Mouse (Mus musculus) retina, adult 2 months (tissue): ENCODE results near the gene Fam136a.
"Not testable (repeated sequence)": the region's sequence is repeated elsewhere in the genome, so short reads cannot be mapped to it uniquely, and the experiment has no call there.

Experiments used
- DNase-seq: peaks from one replicate; pipeline ENCODE4 v3.0.0-alpha.2; 2012; ENCODE audit warnings: low read depth, low spot score

Fam136a gene

DNA sequence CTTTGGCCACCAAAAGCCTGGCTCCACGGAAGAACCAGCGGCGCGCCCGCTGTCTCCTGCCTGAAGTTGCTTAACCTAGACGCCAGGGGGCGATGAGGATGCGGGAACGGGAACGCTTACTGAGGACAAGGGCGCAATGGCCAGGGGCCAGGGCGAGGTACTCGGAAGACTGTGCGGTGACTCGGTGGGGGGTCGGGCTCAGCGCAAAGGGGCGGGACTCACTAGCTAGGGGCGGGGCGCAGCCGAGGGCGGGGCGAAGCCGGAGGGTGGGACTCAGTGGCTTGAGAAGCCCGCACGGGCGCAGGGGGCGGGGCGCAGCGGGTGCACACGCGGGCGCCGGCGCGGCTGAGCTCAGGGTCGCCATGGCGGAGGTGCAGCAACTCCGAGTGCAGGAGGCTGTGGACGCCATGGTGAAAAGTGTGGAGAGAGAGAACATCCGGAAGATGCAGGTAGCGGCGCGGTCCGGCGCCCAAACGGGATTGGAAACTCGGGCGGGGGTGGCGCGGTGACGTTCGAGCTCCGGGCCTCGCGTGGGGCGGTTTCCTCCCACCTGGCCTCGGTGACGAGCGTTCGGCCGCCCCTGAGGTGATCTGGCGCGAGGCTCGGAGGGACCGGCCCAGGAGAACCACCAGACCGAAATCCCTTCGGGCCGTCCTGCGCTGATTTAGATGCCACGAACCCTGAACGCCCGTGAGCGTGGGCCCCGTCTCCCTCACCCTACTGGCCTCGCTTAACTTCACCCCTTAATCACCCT lies at the start of gene Fam136a:
Gene Fam136a (plus strand): TSS at position 276 of the 754 bp plus-strand sequence.
- DNase-seq, result peak; percentile 91

- DNase-seq, result no peak
These were observed 48.4 kb upstream of the Fam136a start for GRCm38 (mm10) chr6:86317066-86317465.

DNA sequence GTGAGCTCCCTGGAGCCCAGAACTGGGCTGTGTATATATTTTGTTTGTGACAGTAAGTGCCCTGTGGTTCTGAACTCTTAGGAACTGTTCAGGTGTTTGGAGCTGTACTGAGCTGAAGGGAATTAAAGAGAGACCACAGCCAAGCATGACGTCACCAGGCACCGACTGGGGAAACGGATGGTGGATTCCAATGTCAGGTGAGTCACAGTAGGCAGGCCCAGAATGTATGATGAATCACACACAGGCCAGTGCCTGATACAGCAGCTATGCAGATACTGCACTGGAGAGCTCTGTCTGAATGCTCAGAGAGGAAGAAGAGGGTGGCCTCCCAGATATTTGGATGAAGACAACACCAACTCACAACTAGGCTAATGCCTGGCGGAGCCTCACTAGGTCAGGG lies 46.6 kb upstream of the Fam136a start:
- no peak for DNase-seq

DNA sequence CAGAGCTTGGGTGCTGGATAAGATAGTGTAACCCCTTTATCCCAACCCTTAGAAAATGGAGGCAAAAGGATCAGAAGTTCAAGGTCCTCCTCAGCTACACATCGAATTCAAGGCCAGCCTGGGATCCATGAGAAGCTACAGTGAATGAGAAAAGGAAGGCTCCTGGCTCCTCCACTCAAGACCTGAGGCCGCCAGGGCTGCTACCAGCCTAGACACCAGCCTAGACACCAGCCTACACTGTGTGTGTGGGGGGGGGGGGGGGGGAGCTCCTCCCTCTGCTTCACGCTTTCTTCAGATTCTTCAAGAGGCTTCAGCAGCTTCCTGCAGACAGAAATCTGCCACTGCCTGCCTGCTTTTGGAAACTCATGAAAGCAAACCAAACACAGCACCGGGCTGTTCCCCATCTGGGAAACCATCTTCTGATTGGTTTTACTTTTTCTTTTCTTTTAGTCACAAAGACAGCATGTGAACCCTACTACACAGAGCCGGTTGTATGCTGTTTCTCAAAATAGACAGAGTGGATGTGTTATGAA lies 43.3 kb upstream of the Fam136a start:
- DNase-seq, result no peak

DNA sequence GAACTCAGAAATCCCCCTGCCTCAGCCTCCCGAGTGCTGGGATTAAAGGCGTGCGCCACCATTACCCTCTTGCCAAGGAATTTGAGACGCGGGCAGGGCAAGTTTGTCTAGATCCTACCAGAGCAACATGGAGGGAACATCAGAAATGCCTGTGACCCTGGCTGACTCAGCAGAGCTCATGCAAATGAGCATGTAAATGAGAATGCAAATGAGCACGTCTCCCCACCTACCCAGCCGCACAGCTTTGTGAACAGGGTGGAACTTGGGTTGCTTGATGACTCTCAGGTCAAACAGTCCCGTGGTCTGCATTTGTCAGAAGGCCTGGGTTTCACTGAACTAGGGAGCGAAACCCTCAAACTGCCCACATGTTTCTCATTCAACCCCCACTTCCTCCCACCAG lies 42.5 kb upstream of the Fam136a start:
- DNase-seq, result no peak

- no peak for DNase-seq
These were observed 41.0 kb upstream of the Fam136a start for GRCm38 (mm10) chr6:86324400-86324799.

GRCm38 (mm10) chr6:86325646-86326045 lies 39.8 kb upstream of the Fam136a start:
- no peak for DNase-seq

DNA sequence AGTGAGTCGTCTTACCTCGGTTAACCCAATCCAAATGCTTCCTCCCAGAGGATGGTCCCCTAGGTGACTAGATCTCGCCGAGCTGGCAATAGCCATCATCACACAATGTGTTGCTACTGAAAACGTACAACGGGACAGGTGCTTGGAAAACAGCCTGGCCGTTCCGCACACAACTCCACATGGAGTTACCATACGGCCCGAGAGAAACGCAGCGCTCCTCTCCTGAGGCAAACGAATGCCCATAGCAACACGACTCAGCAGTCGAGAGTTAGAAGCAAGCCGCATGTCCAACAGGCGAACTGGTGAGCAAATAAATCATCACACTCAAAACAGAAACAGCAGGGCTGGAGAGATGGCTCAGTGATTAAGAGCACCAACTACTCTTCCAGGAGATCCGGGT lies 38.6 kb upstream of the Fam136a start:
- DNase-seq, result no peak

DNA sequence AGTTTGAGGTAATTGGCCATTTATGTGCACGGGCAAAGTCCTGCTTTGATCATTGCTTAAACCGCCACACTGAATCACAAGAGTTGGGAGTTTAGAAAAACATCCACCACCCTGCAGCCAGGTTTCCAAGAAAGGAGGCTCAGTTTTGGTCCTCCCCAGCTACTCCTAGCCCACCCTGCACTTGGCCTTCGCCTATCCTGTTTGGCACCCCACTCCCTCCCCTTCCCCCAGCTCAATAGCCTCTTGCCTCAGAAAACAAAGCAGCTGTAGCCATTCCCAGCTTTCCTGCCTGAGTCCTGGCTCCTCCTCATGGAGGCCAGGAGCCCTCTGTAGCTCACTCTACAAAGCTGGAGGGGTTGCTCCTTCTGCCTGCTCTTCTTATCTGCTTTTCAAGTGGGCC lies 37.1 kb upstream of the Fam136a start:
- no peak for DNase-seq

DNA sequence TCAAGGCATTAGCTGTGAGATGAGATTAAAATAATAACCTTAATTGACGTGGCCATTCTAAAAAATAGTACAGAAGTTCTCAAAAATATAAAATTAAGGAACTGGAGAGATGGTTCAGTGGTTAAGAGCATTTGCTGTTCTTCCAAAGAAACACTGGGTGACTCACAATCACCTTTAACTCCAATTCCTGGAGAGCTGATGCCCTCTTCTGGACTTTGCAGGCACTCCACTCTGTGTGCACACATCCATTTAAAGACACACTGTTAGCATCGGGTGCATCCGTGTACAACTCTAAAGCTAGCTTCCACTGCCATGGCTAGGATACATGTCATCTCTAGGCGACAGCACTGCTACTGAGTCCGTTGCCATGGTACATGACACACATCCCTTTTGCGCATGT lies 35.5 kb upstream of the Fam136a start:
- DNase-seq, result no peak

GRCm38 (mm10) chr6:86335121-86335849 lies 30.2 kb upstream of the Fam136a start:
- no peak for DNase-seq

DNA sequence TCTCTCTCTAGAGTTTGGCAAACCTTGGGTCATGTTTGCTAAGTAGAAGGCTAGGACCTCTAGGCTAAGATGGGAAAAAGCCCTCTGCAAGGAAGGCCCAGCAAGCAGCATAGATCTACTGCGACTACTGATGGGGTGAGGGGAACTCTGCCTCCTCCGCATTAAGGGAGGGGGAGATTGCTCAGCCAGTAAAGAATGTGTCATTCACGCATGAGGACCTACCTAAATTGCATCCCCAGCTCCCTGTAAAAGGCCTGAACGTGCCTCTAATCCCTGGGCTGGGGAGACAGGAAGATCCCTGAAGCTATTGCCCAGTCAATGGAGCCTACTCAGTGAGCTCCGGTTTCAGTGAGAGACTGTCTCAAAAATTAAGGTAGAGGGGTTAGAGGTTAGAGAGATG lies 29.6 kb upstream of the Fam136a start:
- DNase-seq, result no peak

DNA sequence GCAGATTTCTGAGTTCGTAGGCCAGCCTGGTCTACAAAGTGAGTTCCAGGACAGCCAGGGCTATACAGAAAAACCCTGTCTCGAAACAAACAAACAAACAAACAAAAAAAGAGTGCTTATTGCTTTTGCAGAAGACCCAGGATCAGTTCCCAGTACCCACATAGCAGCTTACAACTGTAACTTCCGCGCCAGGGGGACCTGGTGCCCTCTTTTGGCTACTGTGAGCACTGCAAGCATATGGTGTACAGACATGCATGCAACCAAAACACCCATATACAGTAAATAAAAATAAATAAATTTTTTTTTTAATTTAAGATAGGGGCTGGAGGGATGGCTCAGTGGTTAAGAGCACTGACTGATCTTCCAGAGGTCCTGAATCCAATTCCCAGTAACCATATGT lies 29.1 kb upstream of the Fam136a start:
- not testable (repeated sequence) for DNase-seq

- DNase-seq, result no peak
These were observed 21.8 kb upstream of the Fam136a start for GRCm38 (mm10) chr6:86343656-86344055.

GRCm38 (mm10) chr6:86346063-86346462 lies 19.4 kb upstream of the Fam136a start:
- DNase-seq, result no peak

- DNase-seq, result no peak
These were observed 16.2 kb upstream of the Fam136a start for GRCm38 (mm10) chr6:86349257-86349656.

GRCm38 (mm10) chr6:86354948-86355347 lies 10.5 kb upstream of the Fam136a start:
- no peak for DNase-seq

- DNase-seq, result no peak
These were observed 8.5 kb upstream of the Fam136a start for GRCm38 (mm10) chr6:86356956-86357355.

- DNase-seq, result no peak
These were observed 4.8 kb upstream of the Fam136a start for GRCm38 (mm10) chr6:86360691-86361090.

- DNase-seq, result no peak
These were observed 4.1 kb upstream of the Fam136a start for GRCm38 (mm10) chr6:86361373-86361772.

- peak; percentile 59 for DNase-seq
These were observed 854 bp upstream of the Fam136a start for GRCm38 (mm10) chr6:86364442-86365141.

DNA sequence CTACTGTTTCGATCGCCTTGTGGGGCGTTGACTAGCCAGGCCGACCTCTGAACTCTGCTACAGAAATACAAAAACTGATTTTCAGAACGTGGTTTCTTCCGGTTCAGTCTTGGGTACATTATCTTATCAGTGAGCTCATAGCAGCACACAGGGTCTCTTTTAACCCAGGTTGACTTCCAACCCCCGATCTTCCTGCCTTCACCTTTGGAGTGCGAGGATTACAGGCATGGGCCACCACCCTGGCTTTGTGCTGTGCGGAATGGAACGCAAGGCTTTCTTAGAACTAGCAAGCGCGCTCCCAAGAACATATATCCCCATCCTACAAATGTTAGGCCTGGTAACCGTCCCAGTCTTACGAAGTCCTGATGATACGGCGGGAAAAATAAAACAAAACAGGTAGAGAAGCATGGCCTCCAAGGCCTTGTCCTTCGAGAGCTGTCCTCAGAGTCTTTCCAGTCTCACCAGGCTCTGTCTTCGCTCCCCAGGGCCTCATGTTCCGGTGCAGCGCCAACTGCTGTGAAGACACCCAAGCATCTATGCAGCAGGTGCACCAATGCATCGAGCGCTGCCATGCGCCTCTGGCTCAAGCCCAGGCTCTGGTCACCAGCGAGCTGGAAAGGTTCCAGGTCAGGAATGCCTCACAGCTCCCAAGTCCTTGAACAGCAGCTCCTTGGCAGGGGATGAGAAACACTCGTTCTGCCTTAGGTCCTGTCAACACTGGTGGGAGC lies 843 bp downstream of the Fam136a start:
- no peak for DNase-seq
